Mouse (Mus musculus): ENCODE measurements around the gene Glycam1. TPM values are rescaled to one million over a fixed set of nuclear protein-coding genes. Genes with fewer than 3 reads are reported as not detected.

The Glycam1 gene
- polyA plus RNA-seq, 1 experiment from 2014 or later, result not detected

GRCm38 (mm10) chr15:103542526-103542925 lies 22.4 kb downstream of the Glycam1 start:
- H3K27me3 ChIP-seq (ENCODE audit: control insufficient read depth, insufficient read depth, low read depth, low read length), result no peaks in the 10 kb centered on the region
- no peak overlapping the region for H3K27ac ChIP-seq (ENCODE audit: low read length)
- peaks cover 6% of the 10 kb centered on the region; the same call in 1 of the 2 replicates for H3K4me1 ChIP-seq (ENCODE audit: control insufficient read depth, insufficient read depth, low read length)
- ATAC-seq, result no peak
- H3K4me2 ChIP-seq (ENCODE audit: low read length), result no peak overlapping the region
- no peak overlapping the region for H3K4me3 ChIP-seq (ENCODE audit: low read depth, low read length)
- no peak overlapping the region for H3K9ac ChIP-seq (ENCODE audit: low read depth, low read length)
- H3K9me3 ChIP-seq (replicated peaks; ENCODE audit: control insufficient read depth, low read length, poor library complexity, severe bottlenecking), result no peaks in the 10 kb centered on the region
- H3K36me3 ChIP-seq (ENCODE audit: control insufficient read depth, insufficient read depth, low read length), result no peaks in the 10 kb centered on the region

- ATAC-seq, result no peak
- H3K9me3 ChIP-seq (replicated peaks; ENCODE audit: control insufficient read depth, low read length, poor library complexity, severe bottlenecking), result no peaks in the 10 kb centered on the region
- H3K4me3 ChIP-seq (ENCODE audit: low read depth, low read length), result no peak overlapping the region
- H3K27ac ChIP-seq (ENCODE audit: low read length), result no peak overlapping the region
- H3K4me1 ChIP-seq (ENCODE audit: control insufficient read depth, insufficient read depth, low read length), result peaks cover 17% of the 10 kb centered on the region
- H3K27me3 ChIP-seq (ENCODE audit: control insufficient read depth, insufficient read depth, low read depth, low read length), result no peaks in the 10 kb centered on the region
- H3K36me3 ChIP-seq (ENCODE audit: control insufficient read depth, insufficient read depth, low read length), result no peaks in the 10 kb centered on the region
- WGBS, result 78% methylated on average over 1 of the region's 1 CpGs
- no peak overlapping the region for H3K4me2 ChIP-seq (ENCODE audit: low read length)
- no peak overlapping the region for H3K9ac ChIP-seq (ENCODE audit: low read depth, low read length)
These were observed 24.2 kb downstream of the Glycam1 start for GRCm38 (mm10) chr15:103540646-103541045.

- ATAC-seq, result no peak
- Histone ChIP-seq H3K27me3 (ENCODE audit: control insufficient read depth, insufficient read depth, low read depth, low read length) (no peaks in the 10 kb centered on the region), H3K36me3 (ENCODE audit: control insufficient read depth, insufficient read depth, low read length) (no peaks in the 10 kb centered on the region), H3K9ac (ENCODE audit: low read depth, low read length) (no peak overlapping the region), H3K4me1 (ENCODE audit: control insufficient read depth, insufficient read depth, low read length) (peaks cover 23% of the 10 kb centered on the region), H3K27ac (ENCODE audit: low read length) (no peak overlapping the region), H3K9me3 (replicated peaks; ENCODE audit: control insufficient read depth, low read length, poor library complexity, severe bottlenecking) (no peaks in the 10 kb centered on the region), H3K4me3 (ENCODE audit: low read depth, low read length) (no peak overlapping the region), H3K4me2 (ENCODE audit: low read length) (no peak overlapping the region)
- WGBS, result 65% methylated on average over 2 of the region's 2 CpGs
These were observed 25.6 kb downstream of the Glycam1 start for GRCm38 (mm10) chr15:103539259-103539658.

GRCm38 (mm10) chr15:103537822-103538213 lies 27.1 kb downstream of the Glycam1 start, which contains the start of gene Ppp1r1a:
Gene Ppp1r1a (minus strand): TSS chr15:103538003.
- no peaks in the 10 kb centered on the region for H3K36me3 ChIP-seq (ENCODE audit: control insufficient read depth, insufficient read depth, low read length)
- H3K4me3 ChIP-seq (ENCODE audit: low read depth, low read length), result peak within 1 kb of the TSS; percentile 78
- peak; percentile 90 for ATAC-seq
- H3K27me3 ChIP-seq (ENCODE audit: control insufficient read depth, insufficient read depth, low read depth, low read length), result no peaks in the 10 kb centered on the region
- H3K9me3 ChIP-seq (replicated peaks; ENCODE audit: control insufficient read depth, low read length, poor library complexity, severe bottlenecking), result no peaks in the 10 kb centered on the region
- WGBS, result under 1% methylated on average over 32 of the region's 36 CpGs
- H3K4me2 ChIP-seq (ENCODE audit: low read length), result peak within 1 kb of the TSS; percentile 85
- H3K4me1 ChIP-seq (ENCODE audit: control insufficient read depth, insufficient read depth, low read length), result peaks cover 25% of the 10 kb centered on the region
- H3K27ac ChIP-seq (ENCODE audit: low read length), result peak within 1 kb of the TSS; percentile 84
- peak within 1 kb of the TSS; percentile 92 for H3K9ac ChIP-seq (ENCODE audit: low read depth, low read length)

GRCm38 (mm10) chr15:103537011-103537821 lies 27.7 kb downstream of the Glycam1 start:
- no peaks in the 10 kb centered on the region for H3K27me3 ChIP-seq (ENCODE audit: control insufficient read depth, insufficient read depth, low read depth, low read length)
- H3K9ac ChIP-seq (ENCODE audit: low read depth, low read length), result peak overlapping the region; percentile 92
- H3K27ac ChIP-seq (ENCODE audit: low read length), result peak overlapping the region; percentile 84
- H3K36me3 ChIP-seq (ENCODE audit: control insufficient read depth, insufficient read depth, low read length), result no peaks in the 10 kb centered on the region
- peaks cover 25% of the 10 kb centered on the region for H3K4me1 ChIP-seq (ENCODE audit: control insufficient read depth, insufficient read depth, low read length)
- WGBS, result under 1% methylated on average over 37 of the region's 37 CpGs
- ATAC-seq, result peak; percentile 76
- H3K9me3 ChIP-seq (replicated peaks; ENCODE audit: control insufficient read depth, low read length, poor library complexity, severe bottlenecking), result no peaks in the 10 kb centered on the region
- H3K4me3 ChIP-seq (ENCODE audit: low read depth, low read length), result peak overlapping the region; percentile 78
- H3K4me2 ChIP-seq (ENCODE audit: low read length), result peak overlapping the region; percentile 85

- WGBS, result 28% methylated on average over 2 of the region's 2 CpGs
- peak overlapping the region; percentile 92 for H3K9ac ChIP-seq (ENCODE audit: low read depth, low read length)
- no peaks in the 10 kb centered on the region for H3K36me3 ChIP-seq (ENCODE audit: control insufficient read depth, insufficient read depth, low read length)
- H3K27ac ChIP-seq (ENCODE audit: low read length), result peak overlapping the region; percentile 84
- no peak for ATAC-seq
- no peaks in the 10 kb centered on the region for H3K27me3 ChIP-seq (ENCODE audit: control insufficient read depth, insufficient read depth, low read depth, low read length)
- peak overlapping the region; percentile 85 for H3K4me2 ChIP-seq (ENCODE audit: low read length)
- H3K4me1 ChIP-seq (ENCODE audit: control insufficient read depth, insufficient read depth, low read length), result peaks cover 25% of the 10 kb centered on the region
- peak overlapping the region; percentile 78 for H3K4me3 ChIP-seq (ENCODE audit: low read depth, low read length)
- no peaks in the 10 kb centered on the region for H3K9me3 ChIP-seq (replicated peaks; ENCODE audit: control insufficient read depth, low read length, poor library complexity, severe bottlenecking)
These were observed 28.4 kb downstream of the Glycam1 start for GRCm38 (mm10) chr15:103536456-103536855.

- H3K27ac ChIP-seq (ENCODE audit: low read length), result no peak overlapping the region
- no peaks in the 10 kb centered on the region for H3K36me3 ChIP-seq (ENCODE audit: control insufficient read depth, insufficient read depth, low read length)
- peaks cover 30% of the 10 kb centered on the region for H3K4me1 ChIP-seq (ENCODE audit: control insufficient read depth, insufficient read depth, low read length)
- H3K9me3 ChIP-seq (replicated peaks; ENCODE audit: control insufficient read depth, low read length, poor library complexity, severe bottlenecking), result no peaks in the 10 kb centered on the region
- H3K27me3 ChIP-seq (ENCODE audit: control insufficient read depth, insufficient read depth, low read depth, low read length), result no peaks in the 10 kb centered on the region
- H3K4me2 ChIP-seq (ENCODE audit: low read length), result peak overlapping the region; percentile 24; the same call in 1 of the 2 replicates
- H3K4me3 ChIP-seq (ENCODE audit: low read depth, low read length), result no peak overlapping the region
- no peak overlapping the region; the same call in 1 of the 2 replicates for H3K9ac ChIP-seq (ENCODE audit: low read depth, low read length)
- ATAC-seq, result no peak
- 56% methylated on average over 1 of the region's 1 CpGs for WGBS
These were observed 29.1 kb downstream of the Glycam1 start for GRCm38 (mm10) chr15:103535786-103536185.

GRCm38 (mm10) chr15:103535030-103535429 lies 29.9 kb downstream of the Glycam1 start:
- WGBS, result 75% methylated on average over 2 of the region's 2 CpGs

GRCm38 (mm10) chr15:103534054-103534620 lies 30.7 kb downstream of the Glycam1 start:
- no peaks in the 10 kb centered on the region for H3K9me3 ChIP-seq (replicated peaks; ENCODE audit: control insufficient read depth, low read length, poor library complexity, severe bottlenecking)
- no peaks in the 10 kb centered on the region for H3K27me3 ChIP-seq (ENCODE audit: control insufficient read depth, insufficient read depth, low read depth, low read length)
- H3K36me3 ChIP-seq (ENCODE audit: control insufficient read depth, insufficient read depth, low read length), result no peaks in the 10 kb centered on the region
- no peak overlapping the region for H3K4me2 ChIP-seq (ENCODE audit: low read length)
- no peak overlapping the region for H3K27ac ChIP-seq (ENCODE audit: low read length)
- H3K9ac ChIP-seq (ENCODE audit: low read depth, low read length), result no peak overlapping the region
- ATAC-seq, result no peak
- H3K4me3 ChIP-seq (ENCODE audit: low read depth, low read length), result no peak overlapping the region
- 83% methylated on average over 7 of the region's 7 CpGs for WGBS
- peaks cover 34% of the 10 kb centered on the region for H3K4me1 ChIP-seq (ENCODE audit: control insufficient read depth, insufficient read depth, low read length)

More at GRCm38 (mm10) chr15:103535030-103535429, 29.9 kb downstream of the Glycam1 start:
- H3K9ac ChIP-seq (ENCODE audit: low read depth, low read length), result no peak overlapping the region
- H3K27ac ChIP-seq (ENCODE audit: low read length), result no peak overlapping the region
- H3K36me3 ChIP-seq (ENCODE audit: control insufficient read depth, insufficient read depth, low read length), result no peaks in the 10 kb centered on the region
- H3K9me3 ChIP-seq (replicated peaks; ENCODE audit: control insufficient read depth, low read length, poor library complexity, severe bottlenecking), result no peaks in the 10 kb centered on the region
- ATAC-seq, result no peak
- peaks cover 34% of the 10 kb centered on the region for H3K4me1 ChIP-seq (ENCODE audit: control insufficient read depth, insufficient read depth, low read length)
- no peak overlapping the region for H3K4me2 ChIP-seq (ENCODE audit: low read length)
- H3K27me3 ChIP-seq (ENCODE audit: control insufficient read depth, insufficient read depth, low read depth, low read length), result no peaks in the 10 kb centered on the region
- no peak overlapping the region for H3K4me3 ChIP-seq (ENCODE audit: low read depth, low read length)
